Mouse (Mus musculus) heart, embryonic 12.5 days (tissue): ENCODE measurements around the gene Slc7a15. TPM values are rescaled to one million over a fixed set of nuclear protein-coding genes. Genes with fewer than 3 reads are reported as not detected.
"Not testable (repeated sequence)": the region's sequence is repeated elsewhere in the genome, so short reads cannot be mapped to it uniquely, and the experiment has no call there.

ENCODE experiments used
- ATAC-seq: fragments of 200-750 bp; cut with Nextera tagmentation; 2 replicates; pipeline ENCODE4 v1.8.0; 2017; ENCODE audit warnings: moderate TSS enrichment, moderate library complexity; ENCODE audit not compliant: insufficient number of reproducible peaks, low FRiP score
- H3K27ac ChIP-seq: fragments of 300-500 bp; sonication (generic); 2 replicates; pipeline ENCODE4 v1.5.1; 2016; ENCODE audit warnings: mild to moderate bottlenecking, moderate library complexity; ENCODE audit not compliant: poor library complexity, severe bottlenecking
- H3K27me3 ChIP-seq: fragments of 300-500 bp; sonication (generic); replicated peaks from 2 replicates; pipeline ENCODE4 v1.6.1; 2016; ENCODE audit warnings: mild to moderate bottlenecking, moderate library complexity
- H3K36me3 ChIP-seq: fragments of 300-500 bp; sonication (generic); 2 replicates; pipeline ENCODE4 v1.6.1; 2016; ENCODE audit warnings: mild to moderate bottlenecking, moderate library complexity
- H3K4me1 ChIP-seq: fragments of 300-500 bp; sonication (generic); replicated peaks from 2 replicates; pipeline ENCODE4 v1.6.1; 2016; ENCODE audit warnings: mild to moderate bottlenecking
- H3K4me2 ChIP-seq: fragments of 300-500 bp; sonication (generic); 2 replicates; pipeline ENCODE4 v1.6.1; 2016; ENCODE audit warnings: mild to moderate bottlenecking, moderate library complexity
- H3K4me3 ChIP-seq: fragments of 300-500 bp; sonication (generic); 2 replicates; pipeline ENCODE4 v1.5.1; 2016; ENCODE audit warnings: mild to moderate bottlenecking
- H3K9ac ChIP-seq: fragments of 300-500 bp; sonication (generic); 2 replicates; pipeline ENCODE4 v1.6.1; 2016; ENCODE audit warnings: mild to moderate bottlenecking, moderate library complexity
- H3K9me3 ChIP-seq: fragments of 300-500 bp; sonication (generic); replicated peaks from 2 replicates; pipeline ENCODE4 v1.6.1; 2016; ENCODE audit warnings: mild to moderate bottlenecking, moderate library complexity
- WGBS: fragments of 180-500 bp; shearing (Covaris S2); methylation state at CpG from one replicate; pipeline ENCODE4 v1.1.7; 2016; 5-methylcytosine and 5-hydroxymethylcytosine counted together
- polyA plus RNA-seq: library from polyadenylated mRNA; unstranded; fragments of >200 nt; fragmentation: Nextera tagmentation; extraction: Ambion mirVana; gene quantifications from 2 replicates; pipeline ENCODE4 v1.2.1, GENCODE M21; 2016

The Slc7a15 gene
- polyA plus RNA-seq, 1 experiment from 2014 or later = not detected

GRCm38 (mm10) chr12:8559876-8560275 is 39.0 kb downstream of the Slc7a15 start:
- WGBS = 71% methylated on average over 3 of the region's 3 CpGs
- H3K27me3 ChIP-seq, H3K4me2 ChIP-seq, H3K4me1 ChIP-seq, ATAC-seq, H3K9ac ChIP-seq, H3K36me3 ChIP-seq, H3K9me3 ChIP-seq, H3K4me3 ChIP-seq, H3K27ac ChIP-seq: not testable (repeated sequence)

- no peak for ATAC-seq
- Histone ChIP-seq H3K4me3 (no peak overlapping the region), H3K27ac (no peak overlapping the region), H3K4me1 (no peaks in the 10 kb centered on the region), H3K4me2 (no peak overlapping the region), H3K9ac (no peak overlapping the region), H3K27me3 (no peaks in the 10 kb centered on the region), H3K36me3 (no peaks in the 10 kb centered on the region), H3K9me3 (no peaks in the 10 kb centered on the region)
Observed at GRCm38 (mm10) chr12:8556189-8556588, 42.7 kb downstream of the Slc7a15 start.

- H3K4me3 ChIP-seq = no peak overlapping the region
- no peaks in the 10 kb centered on the region for H3K4me1 ChIP-seq
- H3K36me3 ChIP-seq = no peaks in the 10 kb centered on the region
- ATAC-seq = no peak
- no peak overlapping the region for H3K9ac ChIP-seq
- no peak overlapping the region for H3K27ac ChIP-seq
- H3K4me2 ChIP-seq = no peak overlapping the region
- no peaks in the 10 kb centered on the region for H3K27me3 ChIP-seq
- no peaks in the 10 kb centered on the region for H3K9me3 ChIP-seq
Observed at GRCm38 (mm10) chr12:8555419-8555818, 43.4 kb downstream of the Slc7a15 start.

- Histone ChIP-seq H3K36me3 (no peaks in the 10 kb centered on the region), H3K4me2 (no peak overlapping the region), H3K27me3 (no peaks in the 10 kb centered on the region), H3K4me3 (no peak overlapping the region), H3K9ac (no peak overlapping the region), H3K27ac (no peak overlapping the region), H3K4me1 (peaks cover 9% of the 10 kb centered on the region; the same call in 1 of the 2 replicates), H3K9me3 (no peaks in the 10 kb centered on the region)
- WGBS = 15% methylated on average over 11 of the region's 11 CpGs
- ATAC-seq = peak; percentile 57; the same call in 1 of the 2 replicates
Observed at GRCm38 (mm10) chr12:8547357-8547756, 51.5 kb downstream of the Slc7a15 start.

GRCm38 (mm10) chr12:8546801-8547200 is 52.1 kb downstream of the Slc7a15 start:
- Histone ChIP-seq H3K4me3 (no peak overlapping the region), H3K4me2 (no peak overlapping the region), H3K27me3 (no peaks in the 10 kb centered on the region), H3K4me1 (peaks cover 9% of the 10 kb centered on the region; the same call in 1 of the 2 replicates), H3K9me3 (no peaks in the 10 kb centered on the region), H3K9ac (no peak overlapping the region), H3K36me3 (no peaks in the 10 kb centered on the region), H3K27ac (no peak overlapping the region)
- ATAC-seq = no peak
- 75% methylated on average over 6 of the region's 6 CpGs for WGBS

GRCm38 (mm10) chr12:8545066-8545610 is 53.7 kb downstream of the Slc7a15 start:
- H3K9ac ChIP-seq = no peak overlapping the region
- no peak overlapping the region for H3K4me2 ChIP-seq

GRCm38 (mm10) chr12:8542371-8542770 is 56.5 kb downstream of the Slc7a15 start:
- 71% methylated on average over 4 of the region's 4 CpGs for WGBS
- Histone ChIP-seq H3K27me3 (no peaks in the 10 kb centered on the region), H3K4me2 (no peak overlapping the region), H3K4me1 (peaks cover 9% of the 10 kb centered on the region; the same call in 1 of the 2 replicates), H3K36me3 (no peaks in the 10 kb centered on the region), H3K9ac (no peak overlapping the region), H3K27ac (no peak overlapping the region), H3K4me3 (no peak overlapping the region), H3K9me3 (no peaks in the 10 kb centered on the region)
- ATAC-seq = no peak

More at GRCm38 (mm10) chr12:8545066-8545610, 53.7 kb downstream of the Slc7a15 start:
- no peaks in the 10 kb centered on the region for H3K9me3 ChIP-seq
- no peak for ATAC-seq
- no peak overlapping the region for H3K4me3 ChIP-seq
- WGBS = 74% methylated on average over 5 of the region's 5 CpGs
- H3K4me1 ChIP-seq = peaks cover 9% of the 10 kb centered on the region; the same call in 1 of the 2 replicates
- H3K27ac ChIP-seq = no peak overlapping the region
- no peaks in the 10 kb centered on the region for H3K36me3 ChIP-seq
- no peaks in the 10 kb centered on the region for H3K27me3 ChIP-seq

- WGBS = 77% methylated on average over 13 of the region's 13 CpGs
- no peak for ATAC-seq
- no peaks in the 10 kb centered on the region for H3K36me3 ChIP-seq
Observed at GRCm38 (mm10) chr12:8539471-8539870, 59.4 kb downstream of the Slc7a15 start.

GRCm38 (mm10) chr12:8537291-8537690 is 61.6 kb downstream of the Slc7a15 start:
- WGBS = 79% methylated on average over 5 of the region's 5 CpGs
- Histone ChIP-seq H3K27ac (no peak overlapping the region), H3K9me3 (no peaks in the 10 kb centered on the region), H3K4me2 (no peak overlapping the region), H3K36me3 (no peaks in the 10 kb centered on the region), H3K4me1 (no peaks in the 10 kb centered on the region), H3K9ac (no peak overlapping the region), H3K4me3 (no peak overlapping the region), H3K27me3 (no peaks in the 10 kb centered on the region)
- no peak for ATAC-seq

More at GRCm38 (mm10) chr12:8539471-8539870, 59.4 kb downstream of the Slc7a15 start:
- Histone ChIP-seq H3K9me3 (no peaks in the 10 kb centered on the region), H3K4me2 (no peak overlapping the region), H3K4me1 (no peaks in the 10 kb centered on the region), H3K9ac (no peak overlapping the region), H3K27me3 (no peaks in the 10 kb centered on the region), H3K27ac (no peak overlapping the region), H3K4me3 (no peak overlapping the region)

GRCm38 (mm10) chr12:8536221-8536965 is 62.5 kb downstream of the Slc7a15 start:
- Histone ChIP-seq H3K27me3 (no peaks in the 10 kb centered on the region), H3K4me1 (no peaks in the 10 kb centered on the region), H3K4me2 (no peak overlapping the region), H3K9ac (no peak overlapping the region), H3K36me3 (no peaks in the 10 kb centered on the region), H3K4me3 (no peak overlapping the region), H3K9me3 (no peaks in the 10 kb centered on the region), H3K27ac (no peak overlapping the region)
- ATAC-seq = no peak
- WGBS = 68% methylated on average over 9 of the region's 9 CpGs

GRCm38 (mm10) chr12:8535596-8535995 is 63.3 kb downstream of the Slc7a15 start:
- Histone ChIP-seq H3K4me3 (no peak overlapping the region), H3K9me3 (no peaks in the 10 kb centered on the region), H3K27me3 (no peaks in the 10 kb centered on the region), H3K4me2 (no peak overlapping the region), H3K9ac (no peak overlapping the region), H3K36me3 (no peaks in the 10 kb centered on the region), H3K27ac (no peak overlapping the region), H3K4me1 (no peaks in the 10 kb centered on the region)
- no peak for ATAC-seq
- 79% methylated on average over 7 of the region's 7 CpGs for WGBS
